Mouse (Mus musculus): ENCODE data around the gene 9330159F19Rik. TPM values are rescaled to one million over a fixed set of nuclear protein-coding genes. Genes with fewer than 3 reads are reported as not detected.

The 9330159F19Rik gene
- polyA plus RNA-seq, 1 experiment = not detected

- Histone ChIP-seq H3K27me3 (ENCODE audit: control insufficient read depth, insufficient read depth, low read length) (no peaks in the 10 kb centered on the region), H3K27ac (ENCODE audit: insufficient read depth, low read length) (no peak overlapping the region), H3K4me1 (ENCODE audit: control insufficient read depth, insufficient read depth, insufficient read length) (no peaks in the 10 kb centered on the region), H3K4me3 (ENCODE audit: extremely low read depth, insufficient read depth, insufficient read length) (no peak overlapping the region), H3K36me3 (ENCODE audit: control insufficient read depth, insufficient read depth, low read length) (no peaks in the 10 kb centered on the region)
- no peak for TF ChIP-seq POLR2A (IDR thresholded peaks at IDR 0.05; ENCODE audit: low read depth, low read length)
- no peak for TF ChIP-seq CTCF (IDR thresholded peaks at IDR 0.05; ENCODE audit: extremely low read depth, insufficient read depth, insufficient read length, insufficient replicate concordance)
- WGBS = 85% methylated on average over 2 of the region's 2 CpGs
- no peak for DNase-seq (ENCODE audit: low read depth in 1 of 2, low spot score in 2 of 2)
Measured at GRCm38 (mm10) chr10:29181046-29181445, 30.4 kb upstream of the 9330159F19Rik start.

GRCm38 (mm10) chr10:29193769-29194168 lies 17.6 kb upstream of the 9330159F19Rik start:
- H3K4me3 ChIP-seq (ENCODE audit: extremely low read depth, insufficient read depth, insufficient read length) = no peak overlapping the region
- TF ChIP-seq CTCF (IDR thresholded peaks at IDR 0.05; ENCODE audit: extremely low read depth, insufficient read depth, insufficient read length, insufficient replicate concordance) = no peak
- TF ChIP-seq POLR2A (IDR thresholded peaks at IDR 0.05; ENCODE audit: low read depth, low read length) = no peak
- H3K27ac ChIP-seq (ENCODE audit: insufficient read depth, low read length) = no peak overlapping the region
- no peaks in the 10 kb centered on the region for H3K36me3 ChIP-seq (ENCODE audit: control insufficient read depth, insufficient read depth, low read length)
- H3K27me3 ChIP-seq (ENCODE audit: control insufficient read depth, insufficient read depth, low read length) = no peaks in the 10 kb centered on the region
- DNase-seq (ENCODE audit: low read depth in 1 of 2, low spot score in 2 of 2) = no peak
- H3K4me1 ChIP-seq (ENCODE audit: control insufficient read depth, insufficient read depth, insufficient read length) = no peaks in the 10 kb centered on the region

GRCm38 (mm10) chr10:29196811-29197210 lies 14.6 kb upstream of the 9330159F19Rik start:
- no peak overlapping the region for H3K27ac ChIP-seq (ENCODE audit: insufficient read depth, low read length)
- H3K4me3 ChIP-seq (ENCODE audit: extremely low read depth, insufficient read depth, insufficient read length) = no peak overlapping the region
- peak in 1 of 2 experiments; percentile 2 for DNase-seq (ENCODE audit: low read depth in 1 of 2, low spot score in 2 of 2)
- no peaks in the 10 kb centered on the region for H3K4me1 ChIP-seq (ENCODE audit: control insufficient read depth, insufficient read depth, insufficient read length)
- no peaks in the 10 kb centered on the region for H3K36me3 ChIP-seq (ENCODE audit: control insufficient read depth, insufficient read depth, low read length)
- TF ChIP-seq POLR2A (IDR thresholded peaks at IDR 0.05; ENCODE audit: low read depth, low read length) = no peak
- TF ChIP-seq CTCF (IDR thresholded peaks at IDR 0.05; ENCODE audit: extremely low read depth, insufficient read depth, insufficient read length, insufficient replicate concordance) = no peak
- WGBS = 96% methylated on average over 33 of the region's 33 CpGs
- H3K27me3 ChIP-seq (ENCODE audit: control insufficient read depth, insufficient read depth, low read length) = no peaks in the 10 kb centered on the region

- TF ChIP-seq CTCF (IDR thresholded peaks at IDR 0.05; ENCODE audit: extremely low read depth, insufficient read depth, insufficient read length, insufficient replicate concordance) = no peak
- TF ChIP-seq POLR2A (IDR thresholded peaks at IDR 0.05; ENCODE audit: low read depth, low read length) = no peak
- H3K36me3 ChIP-seq (ENCODE audit: control insufficient read depth, insufficient read depth, low read length) = no peaks in the 10 kb centered on the region
- no peak within 1 kb of the TSS for H3K4me3 ChIP-seq (ENCODE audit: extremely low read depth, insufficient read depth, insufficient read length)
- no peak for DNase-seq (ENCODE audit: low read depth in 1 of 2, low spot score in 2 of 2)
- H3K27ac ChIP-seq (ENCODE audit: insufficient read depth, low read length) = no peak within 1 kb of the TSS
- H3K27me3 ChIP-seq (ENCODE audit: control insufficient read depth, insufficient read depth, low read length) = no peaks in the 10 kb centered on the region
- WGBS = 87% methylated on average over 7 of the region's 7 CpGs
- H3K4me1 ChIP-seq (ENCODE audit: control insufficient read depth, insufficient read depth, insufficient read length) = no peaks in the 10 kb centered on the region
Measured at GRCm38 (mm10) chr10:29198642-29199041, 12.8 kb upstream of the 9330159F19Rik start, which contains the start of gene Gm49353. Gene Gm49353, plus strand, starts transcription at chr10:29198954.

GRCm38 (mm10) chr10:29199835-29200234 lies 11.6 kb upstream of the 9330159F19Rik start:
- no peak for DNase-seq (ENCODE audit: low read depth in 1 of 2, low spot score in 2 of 2)
- Histone ChIP-seq H3K4me1 (ENCODE audit: control insufficient read depth, insufficient read depth, insufficient read length) (no peaks in the 10 kb centered on the region), H3K36me3 (ENCODE audit: control insufficient read depth, insufficient read depth, low read length) (no peaks in the 10 kb centered on the region), H3K27ac (ENCODE audit: insufficient read depth, low read length) (no peak overlapping the region), H3K4me3 (ENCODE audit: extremely low read depth, insufficient read depth, insufficient read length) (no peak overlapping the region), H3K27me3 (ENCODE audit: control insufficient read depth, insufficient read depth, low read length) (no peaks in the 10 kb centered on the region)
- TF ChIP-seq CTCF (IDR thresholded peaks at IDR 0.05; ENCODE audit: extremely low read depth, insufficient read depth, insufficient read length, insufficient replicate concordance) (no peak), POLR2A (IDR thresholded peaks at IDR 0.05; ENCODE audit: low read depth, low read length) (no peak)
- 72% methylated on average over 3 of the region's 3 CpGs for WGBS

GRCm38 (mm10) chr10:29200609-29201008 lies 10.8 kb upstream of the 9330159F19Rik start:
- no peaks in the 10 kb centered on the region for H3K36me3 ChIP-seq (ENCODE audit: control insufficient read depth, insufficient read depth, low read length)
- no peaks in the 10 kb centered on the region for H3K4me1 ChIP-seq (ENCODE audit: control insufficient read depth, insufficient read depth, insufficient read length)
- H3K4me3 ChIP-seq (ENCODE audit: extremely low read depth, insufficient read depth, insufficient read length) = no peak overlapping the region
- no peak overlapping the region for H3K27ac ChIP-seq (ENCODE audit: insufficient read depth, low read length)
- no peak for DNase-seq (ENCODE audit: low read depth in 1 of 2, low spot score in 2 of 2)
- TF ChIP-seq CTCF (IDR thresholded peaks at IDR 0.05; ENCODE audit: extremely low read depth, insufficient read depth, insufficient read length, insufficient replicate concordance) (no peak), POLR2A (IDR thresholded peaks at IDR 0.05; ENCODE audit: low read depth, low read length) (no peak)
- WGBS = 89% methylated on average over 1 of the region's 1 CpGs
- H3K27me3 ChIP-seq (ENCODE audit: control insufficient read depth, insufficient read depth, low read length) = no peaks in the 10 kb centered on the region

- H3K4me1 ChIP-seq (ENCODE audit: control insufficient read depth, insufficient read depth, insufficient read length) = no peaks in the 10 kb centered on the region
- TF ChIP-seq CTCF (IDR thresholded peaks at IDR 0.05; ENCODE audit: extremely low read depth, insufficient read depth, insufficient read length, insufficient replicate concordance) = no peak
- TF ChIP-seq POLR2A (IDR thresholded peaks at IDR 0.05; ENCODE audit: low read depth, low read length) = no peak
- no peak overlapping the region for H3K27ac ChIP-seq (ENCODE audit: insufficient read depth, low read length)
- H3K36me3 ChIP-seq (ENCODE audit: control insufficient read depth, insufficient read depth, low read length) = no peaks in the 10 kb centered on the region
- H3K4me3 ChIP-seq (ENCODE audit: extremely low read depth, insufficient read depth, insufficient read length) = no peak overlapping the region
- no peaks in the 10 kb centered on the region for H3K27me3 ChIP-seq (ENCODE audit: control insufficient read depth, insufficient read depth, low read length)
- no peak for DNase-seq (ENCODE audit: low read depth in 1 of 2, low spot score in 2 of 2)
Measured at GRCm38 (mm10) chr10:29206730-29207129, 4.7 kb upstream of the 9330159F19Rik start.

All from spleen, adult 2 months (tissue).